Mouse (Mus musculus) cerebellum, adult 2 months (tissue): Measurements from ENCODE around the gene Azi2. TPM values are rescaled to one million over a fixed set of nuclear protein-coding genes. Genes with fewer than 3 reads are reported as not detected.

Experiments used
- DNase-seq, 2 experiments: peaks; one replicate each; pipeline ENCODE4 v3.0.0; 2021
- H3K27ac ChIP-seq: fragments of 200-500 bp; 2 replicates; pipeline ENCODE4 v1.5.1; 2012; ENCODE audit warnings: low read length, control low read depth, inconsistent platforms; ENCODE audit not compliant: insufficient read depth
- H3K27me3 ChIP-seq: fragments of 200-500 bp; 2 replicates; pipeline ENCODE4 v1.6.1; 2012; ENCODE audit warnings: inconsistent platforms, mild to moderate bottlenecking, low read length, moderate library complexity; ENCODE audit not compliant: control insufficient read depth, insufficient read depth
- H3K4me1 ChIP-seq: fragments of 200-500 bp; 2 replicates; pipeline ENCODE4 v1.6.1; 2011; ENCODE audit warnings: low read length; ENCODE audit not compliant: control insufficient read depth, insufficient read depth
- H3K4me3 ChIP-seq: fragments of 200-500 bp; replicated peaks from 2 replicates; pipeline ENCODE3; 2011; ENCODE audit warnings: mild to moderate bottlenecking, low read depth, low read length, control low read depth; ENCODE audit not compliant: insufficient read depth
- CTCF ChIP-seq: fragments of 200-500 bp; IDR thresholded peaks from 2 replicates; pipeline ENCODE4 v1.5.1; 2011; ENCODE audit warnings: low read depth, mild to moderate bottlenecking, control low read depth, low read length, moderate library complexity, borderline replicate concordance; ENCODE audit not compliant: insufficient read depth
- POLR2A ChIP-seq: fragments of 200-500 bp; IDR thresholded peaks from 2 replicates; pipeline ENCODE4 v1.6.1; 2011; ENCODE audit warnings: low read length, control low read depth, borderline replicate concordance; ENCODE audit not compliant: insufficient read depth
- WGBS: fragments of 180-500 bp; shearing (Covaris S2); methylation state at CpG from one replicate; pipeline ENCODE4 v1.1.7; 2018; 5-methylcytosine and 5-hydroxymethylcytosine counted together
- polyA plus RNA-seq: library from polyadenylated mRNA; depleted of rRNA; stranded (reverse); fragments of >200 nt; gene quantifications from 2 replicates; pipeline ENCODE4 v1.2.3, GENCODE M21; 2012; rRNA removed

Gene Azi2
- polyA plus RNA-seq, 1 experiment, result 62.1 TPM

GRCm38 (mm10) chr9:118100484-118100883 is 60.2 kb downstream of the Azi2 start:
- DNase-seq, result no peak
- Histone ChIP-seq H3K27me3 (no peaks in the 10 kb centered on the region), H3K27ac (no peak overlapping the region), H3K4me1 (peaks cover 9% of the 10 kb centered on the region), H3K4me3 (no peak overlapping the region)
- TF ChIP-seq CTCF, result no peak
- TF ChIP-seq POLR2A, result no peak
- 95% methylated on average over 2 of the region's 2 CpGs for WGBS

GRCm38 (mm10) chr9:118101802-118102201 is 61.5 kb downstream of the Azi2 start:
- TF ChIP-seq CTCF (no peak), POLR2A (no peak)
- H3K27me3 ChIP-seq, result no peaks in the 10 kb centered on the region
- H3K4me3 ChIP-seq, result no peak overlapping the region

GRCm38 (mm10) chr9:118108527-118109011 is 68.3 kb downstream of the Azi2 start:
- Histone ChIP-seq H3K27me3 (no peaks in the 10 kb centered on the region), H3K27ac (no peak overlapping the region; the same call in 1 of the 2 replicates), H3K4me3 (no peak overlapping the region), H3K4me1 (peaks cover 4% of the 10 kb centered on the region; the same call in 1 of the 2 replicates)
- TF ChIP-seq CTCF (no peak), POLR2A (no peak)
- peak in 1 of 2 experiments; percentile 53 for DNase-seq
- WGBS, result 16% methylated on average over 4 of the region's 4 CpGs

More at GRCm38 (mm10) chr9:118101802-118102201, 61.5 kb downstream of the Azi2 start:
- DNase-seq, result no peak
- WGBS, result 94% methylated on average over 2 of the region's 2 CpGs
- Histone ChIP-seq H3K27ac (no peak overlapping the region), H3K4me1 (peaks cover 4% of the 10 kb centered on the region)

- no peak for TF ChIP-seq POLR2A
- 88% methylated on average over 7 of the region's 7 CpGs for WGBS
Observed at GRCm38 (mm10) chr9:118109697-118110359, 69.5 kb downstream of the Azi2 start.

GRCm38 (mm10) chr9:118110360-118110710 is 70.0 kb downstream of the Azi2 start:
- no peak overlapping the region for H3K4me3 ChIP-seq
- TF ChIP-seq POLR2A (no peak), CTCF (no peak)
- WGBS, result 91% methylated on average over 2 of the region's 2 CpGs
- peaks cover 4% of the 10 kb centered on the region; the same call in 1 of the 2 replicates for H3K4me1 ChIP-seq
- no peaks in the 10 kb centered on the region for H3K27me3 ChIP-seq
- no peak for DNase-seq
- H3K27ac ChIP-seq, result no peak overlapping the region

More at GRCm38 (mm10) chr9:118109697-118110359, 69.5 kb downstream of the Azi2 start:
- Histone ChIP-seq H3K27ac (no peak overlapping the region), H3K4me3 (no peak overlapping the region), H3K27me3 (no peaks in the 10 kb centered on the region), H3K4me1 (peaks cover 4% of the 10 kb centered on the region; the same call in 1 of the 2 replicates)
- DNase-seq, result no peak

Other genes starting within 250 kb of the Azi2 start
- 19.9 and 22.4 TPM in 2 replicates for gene Cmc1, start 109.7 kb downstream of the Azi2 start, polyA plus RNA-seq